Mouse (Mus musculus) intestine, postnatal 0 days (tissue): ENCODE measurements around the gene Ptdss2. TPM values are rescaled to one million over a fixed set of nuclear protein-coding genes. Genes with fewer than 3 reads are reported as not detected.

ENCODE experiments used
- ATAC-seq: fragments of 200-750 bp; cut with Nextera tagmentation; 2 replicates; pipeline ENCODE4 v1.8.0; 2017; ENCODE audit warnings: mild to moderate bottlenecking, moderate TSS enrichment, moderate library complexity
- H3K27ac ChIP-seq: fragments of 300-500 bp; sonication (generic); 2 replicates; pipeline ENCODE4 v1.5.1; 2014; ENCODE audit warnings: mild to moderate bottlenecking, low read depth, low read length, moderate library complexity
- H3K27me3 ChIP-seq: fragments of 300-500 bp; sonication (generic); replicated peaks from 2 replicates; pipeline ENCODE4 v1.6.1; 2014; ENCODE audit warnings: low read length, mixed read lengths; ENCODE audit not compliant: control insufficient read depth, insufficient read depth
- H3K36me3 ChIP-seq: fragments of 300-500 bp; sonication (generic); 2 replicates; pipeline ENCODE4 v1.6.1; 2014; ENCODE audit warnings: mild to moderate bottlenecking, moderate library complexity; ENCODE audit not compliant: control insufficient read depth, insufficient read depth
- H3K4me1 ChIP-seq: fragments of 300-500 bp; sonication (generic); replicated peaks from 2 replicates; pipeline ENCODE4 v1.6.1; 2014; ENCODE audit warnings: antibody characterized with exemption, low read length, mixed read lengths; ENCODE audit not compliant: control insufficient read depth, insufficient read depth
- H3K4me2 ChIP-seq: fragments of 300-500 bp; sonication (generic); replicated peaks from 2 replicates; pipeline ENCODE4 v1.6.1; 2014; ENCODE audit warnings: low read depth, mild to moderate bottlenecking, moderate library complexity
- H3K4me3 ChIP-seq: fragments of 300-500 bp; sonication (generic); 2 replicates; pipeline ENCODE4 v1.5.1; 2014; ENCODE audit warnings: low read depth, low read length
- H3K9ac ChIP-seq: fragments of 300-500 bp; sonication (generic); 2 replicates; pipeline ENCODE4 v1.6.1; 2014; ENCODE audit warnings: mild to moderate bottlenecking, low read depth, low read length
- H3K9me3 ChIP-seq: fragments of 300-500 bp; sonication (generic); 2 replicates; pipeline ENCODE4 v1.6.1; 2016; ENCODE audit warnings: mixed run types; ENCODE audit not compliant: control insufficient read depth
- CTCF ChIP-seq: sonication (generic); IDR thresholded peaks from 2 replicates; pipeline ENCODE4 v1.5.1; 2016; ENCODE audit warnings: low read depth, mild to moderate bottlenecking, control low read depth, antibody characterized with exemption, moderate library complexity
- WGBS: fragments of 180-500 bp; shearing (Covaris S2); extraction: QIAGEN DNeasy Blood & Tissue Kit; methylation state at CpG from one replicate; pipeline ENCODE4 v1.1.7; 2014; 5-methylcytosine and 5-hydroxymethylcytosine counted together
- polyA plus RNA-seq: library from polyadenylated mRNA; unstranded; fragments of >200 nt; fragmentation: Nextera tagmentation; extraction: Ambion mirVana; gene quantifications from 2 replicates; pipeline ENCODE4 v1.2.1, GENCODE M21; 2015

Gene Ptdss2
- polyA plus RNA-seq, 1 experiment from 2014 or later: 37.7 TPM

DNA sequence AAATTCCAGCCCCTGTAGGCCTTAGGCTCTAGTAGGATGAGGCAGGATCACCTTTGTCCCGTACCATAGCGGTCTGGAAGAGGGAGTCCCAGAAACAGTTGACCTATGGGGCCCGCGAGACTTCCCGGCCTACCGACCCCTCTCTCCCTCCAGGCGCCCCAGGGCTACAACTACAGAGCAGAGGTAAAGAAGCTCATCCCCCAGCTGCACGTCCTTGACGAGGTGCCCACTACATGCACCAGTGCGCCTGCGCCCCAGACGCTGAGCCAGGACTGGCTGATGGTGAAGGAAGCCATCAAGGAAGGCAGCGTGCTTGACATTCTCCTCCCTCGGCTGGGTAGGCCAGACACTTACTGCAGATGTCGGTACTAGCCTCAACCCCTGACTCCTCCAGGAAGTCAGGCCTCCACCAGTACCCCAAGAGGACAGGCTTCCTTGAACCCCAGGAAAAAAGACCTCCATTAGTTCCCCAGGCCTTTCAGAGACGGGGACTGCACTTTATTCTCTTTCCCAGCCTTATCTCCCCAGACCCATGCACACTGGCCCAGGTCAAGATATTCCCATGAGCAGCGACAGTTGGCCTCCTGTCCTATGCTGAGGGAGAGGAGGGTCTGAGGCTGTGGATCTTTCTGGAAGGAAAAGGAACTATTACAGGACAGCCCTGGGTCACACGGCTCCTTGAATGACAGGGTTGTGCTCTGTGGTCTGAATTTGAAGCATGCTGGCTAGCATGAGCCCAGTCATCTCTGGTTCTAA is 84.2 kb downstream of the Ptdss2 start:
- no peak overlapping the region for H3K27ac ChIP-seq
- no peak for ATAC-seq
- 93% methylated on average over 18 of the region's 18 CpGs for WGBS
- H3K4me2 ChIP-seq: no peak overlapping the region
- H3K9ac ChIP-seq: no peak overlapping the region
- H3K9me3 ChIP-seq: no peaks in the 10 kb centered on the region
- no peaks in the 10 kb centered on the region for H3K27me3 ChIP-seq
- no peak for TF ChIP-seq CTCF
- H3K4me3 ChIP-seq: no peak overlapping the region
- H3K36me3 ChIP-seq: no peaks in the 10 kb centered on the region
- no peaks in the 10 kb centered on the region for H3K4me1 ChIP-seq

Other genes starting within 250 kb of the Ptdss2 start
- gene Psmd13, start 240.4 kb upstream of the Ptdss2 start, polyA plus RNA-seq: 150 and 155 TPM in 2 replicates
- 28.9 and 30.9 TPM in 2 replicates for gene Sirt3, start 240.1 kb upstream of the Ptdss2 start, polyA plus RNA-seq
- 0.53 and 0.69 TPM in 2 replicates for gene Cox8b, start 221.9 kb upstream of the Ptdss2 start, polyA plus RNA-seq
- 52.8 and 53.0 TPM in 2 replicates for gene Nlrp6, start 201.5 kb upstream of the Ptdss2 start, polyA plus RNA-seq
- gene Pgghg, start 181.0 kb upstream of the Ptdss2 start, polyA plus RNA-seq: 18.9 and 19.4 TPM in 2 replicates
- 0.34 and 0.75 TPM in 2 replicates for gene Ifitm5, start 172.1 kb upstream of the Ptdss2 start, polyA plus RNA-seq
- gene Gm45717, start 166.4 kb upstream of the Ptdss2 start, polyA plus RNA-seq: 0.38 TPM in 1 of 2 replicates, not detected in the other
- gene Ifitm2, start 166.4 kb upstream of the Ptdss2 start, polyA plus RNA-seq: 686 and 738 TPM in 2 replicates
- gene Ifitm1, start 155.2 kb upstream of the Ptdss2 start, polyA plus RNA-seq: 122 and 133 TPM in 2 replicates
- gene Ifitm3, start 111.6 kb upstream of the Ptdss2 start, polyA plus RNA-seq: 324 and 334 TPM in 2 replicates
- gene Ifitm6, start 104.5 kb upstream of the Ptdss2 start, polyA plus RNA-seq: 0.93 and 1.0 TPM in 2 replicates
- gene Gm17387, start 93.3 kb upstream of the Ptdss2 start, polyA plus RNA-seq: not detected in 2 replicates
- 1.9 and 2.9 TPM in 2 replicates for gene B4galnt4, start 61.3 kb upstream of the Ptdss2 start, polyA plus RNA-seq
- gene Pkp3, start 44.2 kb upstream of the Ptdss2 start, polyA plus RNA-seq: 35.3 and 38.6 TPM in 2 replicates
- gene Sigirr, start 21.8 kb upstream of the Ptdss2 start, polyA plus RNA-seq: 42.1 and 43.2 TPM in 2 replicates
- gene Ano9, start 4.6 kb upstream of the Ptdss2 start, polyA plus RNA-seq: 46.8 and 50.1 TPM in 2 replicates
- 133 and 141 TPM in 2 replicates for gene Rnh1, start 50.5 kb downstream of the Ptdss2 start, polyA plus RNA-seq
- gene Hras, start 71.6 kb downstream of the Ptdss2 start, polyA plus RNA-seq: 71.8 and 72.3 TPM in 2 replicates
- 3.2 and 3.7 TPM in 2 replicates for gene Lrrc56, start 71.8 kb downstream of the Ptdss2 start, polyA plus RNA-seq
- 2.7 and 3.4 TPM in 2 replicates for gene Lmntd2, start 91.7 kb downstream of the Ptdss2 start, polyA plus RNA-seq
- gene Rassf7, start 93.5 kb downstream of the Ptdss2 start, polyA plus RNA-seq: 47.6 and 52.7 TPM in 2 replicates
- 24.7 and 27.8 TPM in 2 replicates for gene Phrf1, start 106.4 kb downstream of the Ptdss2 start, polyA plus RNA-seq
- gene Irf7, start 144.1 kb downstream of the Ptdss2 start, polyA plus RNA-seq: 120 and 124 TPM in 2 replicates
- 914 and 971 TPM in 2 replicates for gene Cdhr5, start 154.4 kb downstream of the Ptdss2 start, polyA plus RNA-seq
- gene Sct, start 156.8 kb downstream of the Ptdss2 start, polyA plus RNA-seq: 348 and 368 TPM in 2 replicates
- gene Drd4, start 169.6 kb downstream of the Ptdss2 start, polyA plus RNA-seq: 0.33 and 0.38 TPM in 2 replicates
- 52.8 and 55.7 TPM in 2 replicates for gene Deaf1, start 205.3 kb downstream of the Ptdss2 start, polyA plus RNA-seq
- 21.8 and 23.3 TPM in 2 replicates for gene Tmem80, start 205.4 kb downstream of the Ptdss2 start, polyA plus RNA-seq
- gene Eps8l2, start 216.5 kb downstream of the Ptdss2 start, polyA plus RNA-seq: 234 and 248 TPM in 2 replicates